Mouse (Mus musculus) forebrain, embryonic 11.5 days (tissue): ENCODE measurements at regions not wholly inside any gene's neighbourhood (a gene's known extent, or its start where the extent isn't known, plus 50 kb on each side); places are given as distances from the start of the nearest gene placed in this dataset.

Source experiments
- ATAC-seq: fragments of 200-750 bp; cut with Nextera tagmentation; replicated peaks from 2 replicates; pipeline ENCODE4 v1.8.0; 2017; ENCODE audit warnings: moderate TSS enrichment; ENCODE audit not compliant: low FRiP score
- DNase-seq: peaks from one replicate; pipeline ENCODE4 v3.0.0-alpha.2; 2017; ENCODE audit warnings: low spot score
- H3K27ac ChIP-seq: fragments of 300-500 bp; sonication (generic); 2 replicates; pipeline ENCODE4 v1.5.1; 2014; ENCODE audit warnings: low read depth, low read length
- H3K27me3 ChIP-seq: fragments of 300-500 bp; sonication (generic); 2 replicates; pipeline ENCODE4 v1.6.1; 2014; ENCODE audit warnings: mild to moderate bottlenecking, low read length, mixed read lengths; ENCODE audit not compliant: control insufficient read depth, insufficient read depth
- H3K36me3 ChIP-seq: fragments of 300-500 bp; sonication (generic); 2 replicates; pipeline ENCODE4 v1.6.1; 2014; ENCODE audit warnings: mild to moderate bottlenecking, low read length, moderate library complexity, mixed read lengths; ENCODE audit not compliant: control insufficient read depth, insufficient read depth
- H3K4me1 ChIP-seq: fragments of 300-500 bp; sonication (generic); replicated peaks from 2 replicates; pipeline ENCODE4 v1.6.1; 2014; ENCODE audit warnings: low read length, mixed read lengths; ENCODE audit not compliant: control insufficient read depth, insufficient read depth
- H3K4me2 ChIP-seq: fragments of 300-500 bp; sonication (generic); 2 replicates; pipeline ENCODE4 v1.6.1; 2014; ENCODE audit warnings: low read depth, mild to moderate bottlenecking, low read length, moderate library complexity, mixed read lengths; ENCODE audit not compliant: severe bottlenecking
- H3K4me3 ChIP-seq: fragments of 300-500 bp; sonication (generic); 2 replicates; pipeline ENCODE4 v1.5.1; 2014; ENCODE audit warnings: low read depth, low read length
- H3K9ac ChIP-seq: fragments of 300-500 bp; sonication (generic); 2 replicates; pipeline ENCODE4 v1.6.1; 2014; ENCODE audit warnings: low read length
- H3K9me3 ChIP-seq: fragments of 300-500 bp; sonication (generic); 2 replicates; pipeline ENCODE4 v1.6.1; 2016; ENCODE audit warnings: low read length, mixed read lengths; ENCODE audit not compliant: control insufficient read depth
- WGBS: fragments of 180-500 bp; shearing (Covaris S2); extraction: QIAGEN DNeasy Blood & Tissue Kit; methylation state at CpG from one replicate; pipeline ENCODE4 v1.1.7; 2014; 5-methylcytosine and 5-hydroxymethylcytosine counted together

DNA sequence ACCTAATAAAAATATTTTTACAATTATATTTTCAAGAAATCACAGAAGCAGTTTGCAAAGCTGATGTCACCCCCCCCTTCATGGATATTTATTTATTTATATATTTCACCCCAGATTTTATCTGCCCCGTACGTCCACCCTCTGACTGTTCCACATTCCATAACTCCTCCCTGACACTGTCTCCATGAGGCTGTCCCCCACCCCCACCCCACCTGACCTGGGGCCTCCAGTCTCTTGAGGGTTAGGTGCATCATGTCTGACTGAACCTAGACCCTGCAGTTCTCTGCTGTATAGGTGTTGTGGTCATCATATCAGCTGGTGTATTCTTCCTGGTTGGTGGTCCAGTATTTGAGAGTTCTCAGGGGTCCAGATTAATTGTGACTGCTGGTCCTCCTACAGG is 1083.9 kb upstream of the Cadm2 start:
- 0 out of 2 replicates have a peak, but pooled peaks have one; percentile 42 for ATAC-seq
- no peak overlapping the region for H3K4me3 ChIP-seq
- no peaks in the 10 kb centered on the region for H3K27me3 ChIP-seq
- H3K4me2 ChIP-seq, result no peak overlapping the region
- no peaks in the 10 kb centered on the region for H3K4me1 ChIP-seq
- H3K27ac ChIP-seq, result no peak overlapping the region
- H3K9me3 ChIP-seq, result no peaks in the 10 kb centered on the region
- DNase-seq, result no peak
- 91% methylated on average over 2 of the region's 2 CpGs for WGBS
- H3K9ac ChIP-seq, result no peak overlapping the region
- no peaks in the 10 kb centered on the region for H3K36me3 ChIP-seq

DNA sequence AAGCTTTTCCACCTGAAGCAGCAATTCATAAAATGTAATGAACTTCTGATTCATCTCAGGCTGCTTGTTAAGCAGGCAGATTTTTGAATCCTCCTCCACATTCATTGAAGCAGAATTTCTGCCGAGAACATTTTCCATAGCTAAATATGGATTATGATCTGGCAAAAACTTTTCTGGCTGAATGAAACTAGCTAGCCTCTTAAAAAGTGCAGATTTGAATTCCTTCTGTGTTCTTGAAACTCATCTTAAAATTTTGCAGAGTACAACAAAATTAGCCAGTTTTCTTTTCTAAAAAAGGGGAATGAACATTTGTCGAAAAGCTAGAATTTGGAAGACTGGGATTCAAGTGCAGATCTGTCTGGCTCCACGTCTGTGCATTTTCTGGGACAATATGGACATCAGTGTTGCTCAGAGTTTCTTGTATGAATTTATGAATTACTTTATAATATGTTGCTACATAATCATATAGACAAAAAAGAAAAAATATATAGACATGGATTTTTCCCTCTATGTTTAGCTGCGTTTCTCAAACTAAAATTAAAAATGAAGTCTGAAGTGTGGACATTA is 1046.3 kb upstream of the Cadm2 start:
- no peaks in the 10 kb centered on the region for H3K9me3 ChIP-seq
- ATAC-seq, result no peak

DNA sequence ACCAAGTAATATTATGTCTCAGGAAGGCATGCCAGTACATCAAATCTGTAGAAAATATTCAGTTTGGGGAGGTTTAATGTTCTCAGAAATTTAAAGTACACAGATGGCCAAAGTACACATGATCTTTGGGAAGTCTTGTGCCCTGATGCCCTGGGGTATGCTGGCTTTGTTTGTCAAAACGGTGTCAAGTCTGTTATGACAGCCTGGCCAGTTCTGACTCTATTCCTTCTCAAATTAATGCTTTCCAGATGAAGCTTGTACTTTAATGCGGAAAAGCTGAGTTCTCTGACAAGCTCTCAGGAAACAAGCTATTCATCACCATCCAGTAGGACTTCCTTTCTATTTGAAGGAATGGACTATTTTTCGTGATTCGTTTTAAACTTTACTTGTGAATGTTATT is 1037.7 kb upstream of the Cadm2 start:
- Histone ChIP-seq H3K27me3 (no peaks in the 10 kb centered on the region), H3K9me3 (no peaks in the 10 kb centered on the region), H3K4me2 (no peak overlapping the region), H3K36me3 (no peaks in the 10 kb centered on the region), H3K9ac (no peak overlapping the region), H3K4me1 (no peaks in the 10 kb centered on the region), H3K27ac (no peak overlapping the region), H3K4me3 (no peak overlapping the region)
- DNase-seq (no peak), ATAC-seq (no peak)
- 71% methylated on average over 4 of the region's 4 CpGs for WGBS

More for the DNA sequence above, 1046.3 kb upstream of the Cadm2 start:
- no peaks in the 10 kb centered on the region for H3K4me1 ChIP-seq
- no peak overlapping the region for H3K4me2 ChIP-seq
- 91% methylated on average over 4 of the region's 4 CpGs for WGBS
- no peak overlapping the region for H3K4me3 ChIP-seq
- H3K9ac ChIP-seq, result no peak overlapping the region
- no peak overlapping the region for H3K27ac ChIP-seq
- H3K36me3 ChIP-seq, result no peaks in the 10 kb centered on the region
- DNase-seq, result no peak
- H3K27me3 ChIP-seq, result no peaks in the 10 kb centered on the region

DNA sequence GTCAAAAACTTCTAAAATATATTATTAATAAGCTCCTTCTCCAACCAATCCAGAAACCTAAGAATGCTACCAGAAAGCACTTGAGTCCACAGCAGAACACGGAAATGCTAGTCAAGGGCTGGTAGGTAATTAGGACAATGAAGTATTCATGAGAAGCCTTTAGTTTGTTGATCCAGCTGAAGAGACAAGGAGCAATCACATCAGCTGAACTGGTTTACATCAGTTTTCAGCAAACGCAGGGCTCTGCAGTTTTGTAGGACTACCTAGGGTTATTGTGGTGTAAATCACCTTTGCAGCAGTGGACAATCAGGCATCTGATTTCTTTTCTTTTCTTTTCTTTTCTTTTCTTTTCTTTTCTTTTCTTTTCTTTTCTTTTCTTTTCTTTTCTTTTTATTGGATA is 1007.3 kb upstream of the Cadm2 start:
- DNase-seq (no peak), ATAC-seq (0 out of 2 replicates have a peak, but pooled peaks have one; percentile 24)
- no peaks in the 10 kb centered on the region for H3K4me1 ChIP-seq
- no peak overlapping the region for H3K9ac ChIP-seq
- no peaks in the 10 kb centered on the region for H3K27me3 ChIP-seq
- WGBS, result 50% methylated on average over 2 of the region's 2 CpGs
- no peak overlapping the region for H3K4me2 ChIP-seq
- no peak overlapping the region for H3K4me3 ChIP-seq
- no peaks in the 10 kb centered on the region for H3K9me3 ChIP-seq
- H3K27ac ChIP-seq, result no peak overlapping the region
- no peaks in the 10 kb centered on the region for H3K36me3 ChIP-seq

DNA sequence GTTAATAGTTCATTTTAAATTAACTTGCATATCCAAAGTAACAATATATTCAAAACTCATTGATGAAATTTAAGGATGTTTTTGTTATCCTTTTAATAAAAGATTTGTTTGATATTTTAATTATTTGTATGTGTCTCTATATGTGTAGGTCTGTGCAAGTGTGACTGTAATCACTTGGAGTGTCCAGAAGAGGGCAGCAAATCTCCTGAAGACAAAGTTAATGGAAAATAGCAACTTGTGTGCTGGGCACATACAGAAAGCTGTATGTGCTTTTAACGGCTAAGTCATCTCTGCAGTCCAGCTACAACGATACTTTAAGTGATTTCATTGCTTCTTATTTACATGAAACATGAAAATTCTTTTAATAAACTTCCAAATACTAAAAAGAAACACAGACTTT is 993.3 kb upstream of the Cadm2 start:
- H3K27ac ChIP-seq, result no peak overlapping the region
- H3K4me2 ChIP-seq, result no peak overlapping the region
- H3K36me3 ChIP-seq, result no peaks in the 10 kb centered on the region
- H3K27me3 ChIP-seq, result no peaks in the 10 kb centered on the region
- no peaks in the 10 kb centered on the region for H3K9me3 ChIP-seq
- DNase-seq (no peak), ATAC-seq (no peak)
- WGBS, result 70% methylated on average over 2 of the region's 2 CpGs
- H3K4me3 ChIP-seq, result no peak overlapping the region
- no peaks in the 10 kb centered on the region for H3K4me1 ChIP-seq
- no peak overlapping the region for H3K9ac ChIP-seq
